Mouse (Mus musculus) gastrocnemius, adult 8-10 months (tissue): ENCODE data around the gene Thy1. TPM values are rescaled to one million over a fixed set of nuclear protein-coding genes. Genes with fewer than 3 reads are reported as not detected.

Experiments
- DNase-seq, 2 experiments: peaks; one replicate each; pipeline ENCODE4 v3.0.0; 2022; ENCODE audit warnings: low spot score in 2 of 2
- total RNA-seq, 4 experiments: library from RNA; stranded (reverse); gene quantifications; 2 replicates each; pipeline ENCODE4 v1.2.4; 2022

Gene Thy1
- total RNA-seq, 4 experiments from 2014 or later, result 4.3 to 7.6 (median 5.8) TPM

DNA sequence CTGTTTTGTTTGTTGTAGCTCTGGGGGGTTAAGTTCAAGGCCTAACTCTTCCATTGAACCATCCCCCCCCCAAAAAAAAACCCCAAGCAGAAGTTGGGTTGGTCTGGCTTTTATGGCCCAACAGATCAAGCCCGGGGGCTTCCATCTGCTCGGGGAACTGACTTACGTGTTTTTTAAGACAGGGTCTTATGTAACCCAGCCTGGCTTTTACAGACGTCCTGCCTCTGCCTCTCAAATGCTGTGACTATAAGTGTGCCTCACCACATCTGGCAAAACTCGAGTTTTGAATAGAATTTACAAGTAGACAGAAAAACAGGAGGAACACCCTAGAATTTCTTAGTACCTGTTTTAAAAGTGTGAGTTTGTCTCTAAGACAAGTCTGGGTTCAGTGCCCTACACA, 38.4 kb downstream of the Thy1 start:
- no peak for DNase-seq

DNA sequence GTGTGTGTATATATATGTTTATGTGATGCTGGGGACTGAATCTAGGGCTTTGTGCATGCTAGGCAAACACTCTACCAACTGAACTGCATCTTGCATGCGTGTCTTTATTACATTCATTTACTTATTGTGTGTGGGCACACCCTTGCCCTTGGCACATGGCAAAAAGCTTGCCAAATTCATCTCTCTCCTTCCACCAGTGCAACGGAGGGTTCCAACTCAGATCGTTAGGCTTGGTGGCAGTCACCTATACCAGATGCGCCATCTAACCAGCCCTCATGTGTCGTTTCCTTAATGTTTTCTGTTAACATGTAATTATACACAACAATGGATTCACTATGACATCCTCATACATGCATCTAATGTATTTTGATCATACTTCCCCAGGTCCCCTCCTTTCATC, 39.1 kb downstream of the Thy1 start:
- no peak for DNase-seq

- DNase-seq, result peak in 1 of 2 experiments; percentile 60
Observed at GRCm38 (mm10) chr9:44083392-44084121, 40.4 kb downstream of the Thy1 start.

- no peak for DNase-seq
Observed at GRCm38 (mm10) chr9:44084236-44084635, 41.1 kb downstream of the Thy1 start.

- DNase-seq, result peak; percentile 96
Observed at GRCm38 (mm10) chr9:44084659-44085229, 41.6 kb downstream of the Thy1 start.

GRCm38 (mm10) chr9:44085276-44085675, 42.1 kb downstream of the Thy1 start:
- peak in 1 of 2 experiments; percentile 17 for DNase-seq

- DNase-seq, result peak in 1 of 2 experiments; percentile 88
Observed at GRCm38 (mm10) chr9:44085741-44086665, 42.8 kb downstream of the Thy1 start.

GRCm38 (mm10) chr9:44086960-44087359, 43.8 kb downstream of the Thy1 start:
- no peak for DNase-seq

- DNase-seq, result peak in 1 of 2 experiments; percentile 76
Observed at GRCm38 (mm10) chr9:44087761-44088455, 44.7 kb downstream of the Thy1 start.

- no peak for DNase-seq
Observed at GRCm38 (mm10) chr9:44088877-44089608, 45.9 kb downstream of the Thy1 start.

- DNase-seq, result peak in 1 of 2 experiments; percentile 78
Observed at GRCm38 (mm10) chr9:44093612-44094503, 50.7 kb downstream of the Thy1 start.

DNA sequence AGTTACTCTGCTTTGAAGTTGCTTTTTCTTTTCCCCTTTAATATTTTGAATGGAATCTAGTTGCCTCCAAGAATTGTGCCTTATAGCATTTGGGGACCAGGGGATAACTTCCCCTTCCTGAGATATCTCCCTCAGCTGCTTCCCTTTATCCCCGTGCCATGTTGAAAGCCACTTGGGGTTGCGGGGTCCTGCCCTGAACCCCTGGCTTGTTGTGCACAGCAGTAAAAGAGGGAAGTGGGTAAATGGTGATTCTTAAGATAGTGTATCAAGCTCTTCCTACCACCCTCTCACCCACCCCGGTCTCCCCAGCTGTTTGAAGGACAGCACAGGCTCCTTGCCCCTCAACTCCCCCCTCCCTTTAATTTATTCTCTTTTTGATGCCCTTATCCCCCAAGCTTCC, 51.6 kb downstream of the Thy1 start:
- DNase-seq, result no peak

DNA sequence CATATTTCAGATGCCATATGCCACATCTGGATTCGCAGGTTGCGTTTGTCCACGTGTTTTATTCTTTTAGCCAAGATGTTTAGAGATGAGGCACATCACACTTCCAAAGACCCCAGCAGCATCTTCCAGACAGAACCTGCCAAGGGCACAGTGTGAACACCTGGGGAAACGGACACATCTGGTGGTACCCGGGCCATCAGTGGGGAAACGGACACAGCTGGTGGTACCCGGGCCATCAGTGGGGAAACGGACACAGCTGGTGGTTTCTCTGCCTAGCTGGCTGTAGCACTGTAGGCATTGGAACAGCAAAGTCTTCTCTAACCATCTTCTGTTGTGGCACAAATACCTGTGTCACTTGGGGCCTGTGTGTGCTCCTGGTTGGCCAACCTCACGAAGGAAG, 52.6 kb downstream of the Thy1 start:
- no peak for DNase-seq

- no peak for DNase-seq
Observed at GRCm38 (mm10) chr9:44096536-44096935, 53.4 kb downstream of the Thy1 start.

Other genes starting within 250 kb of the Thy1 start
- gene Usp2, start 23.6 kb downstream of the Thy1 start, total RNA-seq, result 100 to 1,000 TPM; 222 to 251 (median 237) TPM
- gene Mfrp, start 58.3 kb downstream of the Thy1 start, total RNA-seq, result not detected
- gene C1qtnf5, start 63.9 kb downstream of the Thy1 start, total RNA-seq, result 1 to 10 TPM; 1.6 to 4.2 (median 3.0) TPM
- gene Gm49380, start 70.1 kb downstream of the Thy1 start, total RNA-seq, result under 1 TPM; 0.31 to 0.60 (median 0.38) TPM
- 1 to 10 TPM; 1.7 to 2.9 (median 2.6) TPM for gene Rnf26, start 70.1 kb downstream of the Thy1 start, total RNA-seq
- gene Mcam, start 91.1 kb downstream of the Thy1 start, total RNA-seq, result 10 to 100 TPM; 15.4 to 33.9 (median 26.2) TPM
- 10 to 100 TPM in 1 of 4 experiments, 1 to 10 TPM in 3; 5.1 to 10.2 (median 7.3) TPM for gene Cbl, start 190.7 kb downstream of the Thy1 start, total RNA-seq
- gene Ccdc153, start 197.3 kb downstream of the Thy1 start, total RNA-seq, result not detected
- 1 to 10 TPM in 1 of 4 experiments, under 1 TPM in 3; 0.56 to 1.0 (median 0.95) TPM for gene Pdzd3, start 208.1 kb downstream of the Thy1 start, total RNA-seq
- gene Nlrx1, start 225.2 kb downstream of the Thy1 start, total RNA-seq, result 10 to 100 TPM; 20.5 to 24.7 (median 22.6) TPM
- gene Abcg4, start 245.2 kb downstream of the Thy1 start, total RNA-seq, result under 1 TPM; 0.12 to 0.70 (median 0.30) TPM